Comparison of ENCODE assay signal across 8 mouse cellular contexts in genomic region chr13:92750976-92751518, GRCm38 (mm10). TPM values are rescaled to one million over a fixed set of nuclear protein-coding genes. Genes with fewer than 3 reads are reported as not detected.
DNase-seq lines count a peak whose midpoint lies in the region; ATAC-seq and TF ChIP-seq lines count a peak whose summit lies in the region.

No protein-coding gene starts in this region.

- no peaks in the 10 kb centered on the region for H3K4me1 ChIP-seq in embryonic fibroblast, embryonic 13.5 days (ENCODE audit: control insufficient read depth, insufficient read depth, low read length)
- peaks cover 13% of the 10 kb centered on the region for H3K4me1 ChIP-seq in heart, embryonic 13.5 days
- no peaks in the 10 kb centered on the region for H3K4me1 ChIP-seq in kidney, postnatal 0 days (replicated peaks; ENCODE audit: insufficient read depth, low read length)
- no peaks in the 10 kb centered on the region for H3K4me1 ChIP-seq in liver, embryonic 11.5 days (replicated peaks; ENCODE audit: control insufficient read depth, insufficient read depth, low read length)

- no peak overlapping the region for H3K4me3 ChIP-seq in embryonic fibroblast, embryonic 13.5 days (ENCODE audit: insufficient read depth, low read length)
- H3K4me3 ChIP-seq in heart, embryonic 13.5 days, result no peak overlapping the region
- H3K4me3 ChIP-seq in kidney, postnatal 0 days (replicated peaks; ENCODE audit: low read depth, low read length), result no peak overlapping the region
- no peak overlapping the region for H3K4me3 ChIP-seq in liver, embryonic 11.5 days (ENCODE audit: low read depth, low read length)

- DNase-seq in ES-CJ7 (ENCODE audit: low read depth, low spot score), result peak; percentile 84
- peak; percentile 93 for DNase-seq in brain, embryonic 14.5 days (ENCODE audit: low read depth)
- peak; percentile 84 for DNase-seq in kidney, postnatal 0 days (ENCODE audit: low spot score)
- DNase-seq in liver, embryonic 11.5 days (ENCODE audit: low spot score), result peak; percentile 44
- peak; percentile 62 for DNase-seq in naive thymus-derived CD4-positive, alpha-beta T cell, adult 2 months (ENCODE audit: low read depth)
- DNase-seq in telencephalon, adult 2 months (ENCODE audit: low read depth, low spot score), result peak; percentile 60

- WGBS in heart, embryonic 13.5 days, result 20% methylated on average over 7 of the region's 7 CpGs
- 8% methylated on average over 7 of the region's 7 CpGs for WGBS in kidney, postnatal 0 days
- WGBS in liver, embryonic 11.5 days, result 25% methylated on average over 7 of the region's 7 CpGs

- no peak for ATAC-seq in heart, embryonic 13.5 days (ENCODE audit: extremely low read depth, insufficient number of reproducible peaks, low FRiP score, low TSS enrichment)
- peak; percentile 79 for ATAC-seq in kidney, postnatal 0 days (replicated peaks; ENCODE audit: low FRiP score, low read depth)
- peak; percentile 71 for ATAC-seq in liver, embryonic 11.5 days (replicated peaks; ENCODE audit: low FRiP score)

- H3K36me3 ChIP-seq in heart, embryonic 13.5 days, result no peaks in the 10 kb centered on the region
- no peaks in the 10 kb centered on the region for H3K36me3 ChIP-seq in kidney, postnatal 0 days (ENCODE audit: insufficient read depth, low read length)
- H3K36me3 ChIP-seq in liver, embryonic 11.5 days (ENCODE audit: control insufficient read depth, insufficient read depth, low read length), result no peaks in the 10 kb centered on the region

- peak overlapping the region; percentile 50 for H3K4me2 ChIP-seq in heart, embryonic 13.5 days
- H3K4me2 ChIP-seq in kidney, postnatal 0 days (ENCODE audit: low read length), result peak overlapping the region; percentile 27
- peak overlapping the region; percentile 19; the same call in 1 of the 2 replicates for H3K4me2 ChIP-seq in liver, embryonic 11.5 days

- H3K9ac ChIP-seq in heart, embryonic 13.5 days, result no peak overlapping the region
- no peak overlapping the region for H3K9ac ChIP-seq in kidney, postnatal 0 days (ENCODE audit: low read depth, low read length)
- H3K9ac ChIP-seq in liver, embryonic 11.5 days (ENCODE audit: low read depth, low read length), result no peak overlapping the region

- no peaks in the 10 kb centered on the region for H3K9me3 ChIP-seq in heart, embryonic 13.5 days
- H3K9me3 ChIP-seq in kidney, postnatal 0 days (replicated peaks; ENCODE audit: low read length), result no peaks in the 10 kb centered on the region
- no peaks in the 10 kb centered on the region for H3K9me3 ChIP-seq in liver, embryonic 11.5 days (ENCODE audit: control insufficient read depth, low read length)

- peaks cover 19% of the 10 kb centered on the region for H3K27me3 ChIP-seq in heart, embryonic 13.5 days (replicated peaks)
- no peaks in the 10 kb centered on the region for H3K27me3 ChIP-seq in kidney, postnatal 0 days (ENCODE audit: insufficient read depth, low read length)
- H3K27me3 ChIP-seq in liver, embryonic 11.5 days (replicated peaks; ENCODE audit: control insufficient read depth, insufficient read depth, low read length), result peaks cover 2% of the 10 kb centered on the region; the same call in 1 of the 2 replicates

- TF ChIP-seq CTCF in brain, embryonic 14.5 days (IDR thresholded peaks at IDR 0.05; ENCODE audit: borderline replicate concordance, extremely low read depth, insufficient read depth, insufficient read length), result peak; percentile 83
- peak; percentile 54; the same call in 1 of the 2 replicates for TF ChIP-seq CTCF in embryonic fibroblast, embryonic 13.5 days (IDR thresholded peaks at IDR 0.05; ENCODE audit: borderline replicate concordance, insufficient read depth, low read length)
- TF ChIP-seq CTCF in kidney, postnatal 0 days (IDR thresholded peaks at IDR 0.05; ENCODE audit: low read depth), result peak; percentile 93

- TF ChIP-seq POLR2A in brain, embryonic 14.5 days (IDR thresholded peaks at IDR 0.05; ENCODE audit: borderline replicate concordance, extremely low read depth, insufficient read depth, insufficient read length, poor library complexity, severe bottlenecking), result no peak
- no peak for TF ChIP-seq POLR2A in embryonic fibroblast, embryonic 13.5 days (IDR thresholded peaks at IDR 0.05; ENCODE audit: low read depth, low read length)

- no peak overlapping the region for H3K27ac ChIP-seq in embryonic fibroblast, embryonic 13.5 days (ENCODE audit: insufficient read depth, low read length)
- H3K27ac ChIP-seq in heart, embryonic 13.5 days (replicated peaks), result 0 out of 2 replicates have a peak overlapping the region, but pooled peaks have one; percentile 42
- no peak overlapping the region for H3K27ac ChIP-seq in kidney, postnatal 0 days
- H3K27ac ChIP-seq in liver, embryonic 11.5 days (ENCODE audit: low read depth, low read length), result no peak overlapping the region

RNA-seq across cellular contexts. Expression of gene Thbs4, which starts 43.6 kb away (rescaled TPM):
- 1.3 and 2.2 TPM in 2 replicates for polyA plus RNA-seq in brain, embryonic 14.5 days (2012; rRNA removed)
- polyA plus RNA-seq in embryonic fibroblast, embryonic 13.5 days (2011; ENCODE audit: insufficient read length, low read depth, missing spikeins), result 0.65 and 2.6 TPM in 2 replicates
- polyA plus RNA-seq in heart, embryonic 13.5 days (2015; fragmentation: Nextera tagmentation; extraction: Ambion mirVana), result 31.0 and 36.8 TPM in 2 replicates
- 1.3 and 2.0 TPM in 2 replicates for polyA plus RNA-seq in kidney, postnatal 0 days (2015; fragmentation: Nextera tagmentation; extraction: Ambion mirVana)
- 1.6 and 1.8 TPM in 2 replicates for polyA plus RNA-seq in liver, embryonic 11.5 days (2014; fragmentation: Nextera tagmentation; extraction: Ambion mirVana)
